Mouse (Mus musculus) kidney, postnatal 14 days (tissue): ENCODE data around the gene Ankrd33.

Experiments
- DNase-seq: peaks from one replicate; pipeline ENCODE4 v3.0.0; 2022; ENCODE audit warnings: mixed read lengths

Gene Ankrd33

DNA sequence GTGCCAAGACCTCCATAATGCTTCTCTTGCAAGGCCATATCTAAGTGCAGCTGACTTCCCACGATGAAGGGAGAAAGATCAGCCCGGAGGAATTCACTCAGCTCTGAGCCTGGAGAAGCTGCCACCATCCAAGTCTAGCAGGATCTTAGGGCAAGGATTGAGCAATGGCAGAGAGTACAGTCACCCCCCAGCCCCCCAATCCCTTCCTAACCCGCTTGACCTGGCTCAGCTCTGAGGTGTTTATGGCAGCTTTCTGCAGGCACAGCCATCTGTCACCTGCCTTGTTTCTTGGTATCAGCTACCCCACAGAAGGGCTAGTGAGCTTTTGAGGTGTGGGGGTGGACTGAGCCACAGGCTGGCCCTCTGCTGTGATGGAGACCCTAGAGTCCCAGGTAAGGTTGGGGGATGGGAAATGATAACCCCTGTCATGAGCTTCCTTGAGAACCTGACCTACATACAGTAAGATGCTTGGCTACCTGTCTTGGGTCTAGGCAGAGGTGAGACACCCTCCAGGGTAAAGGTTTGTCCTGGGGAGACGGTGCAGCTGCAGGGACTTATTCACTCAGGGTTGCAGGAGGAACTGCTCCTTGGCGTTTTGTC is at the start of gene Ankrd33:
Gene Ankrd33, plus strand, starts transcription at position 245 of the 600 bp plus-strand sequence.
- no peak for DNase-seq

DNA sequence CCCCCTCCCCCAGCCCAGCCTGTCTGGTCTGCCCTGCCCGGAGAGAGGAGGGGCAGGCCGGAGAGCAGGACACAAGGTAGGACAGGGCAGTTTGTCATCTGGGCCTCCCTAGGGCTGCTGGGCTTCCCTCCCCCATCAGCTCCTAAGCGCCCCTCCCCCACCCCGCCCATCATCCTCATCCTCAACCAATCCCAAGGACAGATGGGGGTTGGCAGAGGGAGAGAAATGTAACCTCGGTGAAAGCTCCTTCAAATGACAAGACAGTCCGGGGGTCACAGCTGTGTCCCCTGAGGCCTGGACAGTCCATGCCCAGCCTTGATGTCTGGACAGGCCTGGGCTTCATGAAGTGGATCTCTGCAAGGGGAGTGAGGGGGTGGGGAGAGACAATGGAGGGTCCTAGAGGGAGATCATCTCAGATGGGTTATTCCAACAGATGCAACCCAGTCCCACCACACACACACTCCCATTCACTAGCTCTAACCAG is 49.1 kb upstream of the Ankrd33 start:
- no peak for DNase-seq

DNA sequence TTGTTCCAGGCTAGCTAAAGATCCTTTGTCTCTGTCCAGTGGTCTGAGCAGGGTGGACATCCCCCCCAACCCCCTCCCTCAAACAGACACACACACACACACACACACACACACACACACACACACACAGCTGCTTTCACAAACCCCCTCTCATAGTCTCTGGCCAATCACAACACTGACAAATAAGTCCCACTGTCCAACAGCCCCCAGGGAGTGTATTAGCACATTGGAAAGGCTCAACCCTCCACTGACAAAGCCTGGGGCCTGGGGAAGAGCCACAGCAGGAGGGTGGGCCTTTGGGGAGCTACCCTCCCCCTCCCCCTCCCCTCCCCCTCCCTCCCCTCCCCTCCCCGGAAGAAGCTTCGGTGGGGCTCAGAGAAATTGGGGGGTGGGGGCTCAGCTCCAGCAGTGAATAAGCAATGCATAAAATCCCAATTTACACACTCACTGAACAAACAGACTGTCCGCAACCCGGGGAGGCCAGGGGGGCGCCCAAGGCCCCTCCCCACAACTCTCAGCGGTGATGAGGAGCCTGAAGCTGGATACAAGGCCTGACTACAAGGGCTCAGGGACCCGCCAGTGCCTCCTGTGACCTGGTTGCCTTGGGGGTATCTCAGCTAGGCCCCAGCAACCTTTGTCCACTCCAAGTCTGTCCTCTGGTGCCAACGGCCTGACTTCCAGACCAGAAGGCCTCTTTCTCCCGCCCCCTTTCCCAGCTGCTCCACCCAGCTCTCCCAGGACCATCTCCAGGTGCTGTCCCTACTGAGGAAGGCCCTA is 48.4 kb upstream of the Ankrd33 start:
- DNase-seq = peak; percentile 67

DNA sequence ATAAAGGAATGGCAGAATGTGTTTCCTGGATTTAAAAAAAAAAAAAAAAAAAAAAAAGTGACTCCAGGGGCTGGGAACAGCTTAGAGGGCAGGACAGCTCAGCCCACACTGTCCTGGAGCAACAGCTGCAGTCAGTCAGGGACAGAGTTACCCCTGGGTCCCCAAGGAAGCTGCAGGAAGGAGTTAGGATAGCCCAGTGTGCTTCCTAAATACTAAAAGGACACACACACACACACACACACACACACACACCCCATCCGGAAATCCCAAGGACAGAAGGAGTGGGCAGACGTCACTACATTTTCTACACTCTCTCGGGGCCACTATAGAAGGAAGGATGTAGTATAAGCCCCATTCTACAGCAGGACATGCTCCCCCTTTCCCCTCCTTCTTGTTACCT is 47.5 kb upstream of the Ankrd33 start:
- peak; percentile 74 for DNase-seq

DNA sequence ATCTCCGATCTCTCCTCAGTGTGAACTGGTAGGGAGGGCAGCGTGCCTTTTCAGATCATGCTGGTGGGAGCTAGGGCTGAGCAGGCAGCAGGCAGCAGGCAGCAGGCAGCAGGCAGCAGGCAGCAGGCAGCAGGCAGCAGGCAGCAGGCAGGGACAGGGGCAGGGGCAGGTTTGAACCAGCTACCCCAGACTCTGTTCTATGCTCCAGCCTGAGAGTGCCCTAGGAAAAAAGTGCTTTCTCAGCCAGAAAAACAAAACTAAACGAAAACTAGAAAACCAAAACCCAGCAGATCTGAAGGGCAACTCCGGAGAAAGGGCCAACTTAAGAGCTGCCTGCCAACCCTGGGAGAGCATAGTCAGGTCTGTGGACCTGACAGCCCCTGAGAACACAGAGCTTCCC is 46.9 kb upstream of the Ankrd33 start:
- peak; percentile 58 for DNase-seq

DNA sequence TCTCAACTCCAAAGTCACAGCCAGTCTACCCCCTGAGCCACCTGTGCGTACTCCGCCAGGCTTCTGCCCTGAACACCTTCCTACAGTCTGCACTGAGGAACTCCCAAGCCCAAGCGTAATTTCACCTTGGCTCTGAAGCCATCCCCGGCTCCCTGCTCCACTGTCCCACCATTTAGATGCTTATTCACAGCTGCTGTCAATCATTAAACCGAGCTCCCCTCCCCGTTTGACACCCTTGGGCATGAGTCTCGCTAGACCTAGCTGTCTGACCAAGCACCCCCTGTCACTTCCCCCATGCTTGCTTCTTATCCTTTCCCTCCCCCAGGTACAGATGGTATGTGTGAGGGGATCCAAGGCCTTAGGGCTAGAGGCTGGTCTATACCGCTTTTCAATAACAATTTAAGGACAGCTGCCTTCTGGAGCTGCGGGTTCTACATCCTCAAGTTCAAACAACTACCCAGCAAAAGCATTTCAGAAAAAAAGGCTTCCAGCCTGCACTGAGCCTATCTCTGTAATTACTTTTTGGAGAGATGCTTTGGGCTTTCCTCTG is 45.8 kb upstream of the Ankrd33 start:
- DNase-seq = peak; percentile 86

DNA sequence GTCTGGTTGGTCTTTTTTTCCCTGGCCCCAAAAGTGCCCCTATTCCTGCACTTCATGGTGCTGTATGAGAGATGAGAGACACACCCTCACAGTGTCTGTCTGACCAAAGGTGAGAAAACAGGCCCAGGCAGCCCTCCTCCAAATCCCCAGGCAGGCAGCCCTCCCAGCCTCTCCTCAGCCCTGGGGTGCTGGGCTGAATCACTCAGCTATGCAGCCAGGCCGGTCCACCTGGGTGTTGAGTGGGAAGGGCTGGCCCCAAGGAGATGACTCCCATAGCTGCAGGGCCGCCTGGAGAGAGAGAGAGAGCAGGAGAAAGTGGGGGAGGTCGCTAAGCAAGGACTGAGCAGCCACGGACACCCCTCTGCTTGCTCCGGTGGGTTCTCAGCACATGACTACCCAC is 44.8 kb upstream of the Ankrd33 start:
- DNase-seq = peak; percentile 77

DNA sequence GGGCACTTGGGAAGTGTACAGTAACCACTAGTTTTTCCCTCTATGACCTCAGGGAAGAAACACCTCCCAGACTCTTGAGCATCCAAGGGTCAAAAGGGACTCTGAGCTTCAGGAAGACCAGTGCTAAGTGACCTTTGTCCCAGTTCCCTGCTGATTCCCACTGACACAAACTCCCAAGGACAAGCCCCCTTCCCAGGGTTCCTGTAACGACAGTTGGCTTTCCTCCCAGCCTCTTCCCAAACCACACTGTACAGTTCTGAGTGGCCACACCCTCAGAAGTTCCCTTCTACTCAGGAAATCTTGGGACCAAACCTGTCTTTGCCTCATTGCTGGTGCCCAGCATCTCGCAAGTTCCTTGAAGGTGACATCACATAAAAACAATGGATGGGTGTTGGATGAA is 42.8 kb upstream of the Ankrd33 start:
- peak; percentile 57 for DNase-seq

DNA sequence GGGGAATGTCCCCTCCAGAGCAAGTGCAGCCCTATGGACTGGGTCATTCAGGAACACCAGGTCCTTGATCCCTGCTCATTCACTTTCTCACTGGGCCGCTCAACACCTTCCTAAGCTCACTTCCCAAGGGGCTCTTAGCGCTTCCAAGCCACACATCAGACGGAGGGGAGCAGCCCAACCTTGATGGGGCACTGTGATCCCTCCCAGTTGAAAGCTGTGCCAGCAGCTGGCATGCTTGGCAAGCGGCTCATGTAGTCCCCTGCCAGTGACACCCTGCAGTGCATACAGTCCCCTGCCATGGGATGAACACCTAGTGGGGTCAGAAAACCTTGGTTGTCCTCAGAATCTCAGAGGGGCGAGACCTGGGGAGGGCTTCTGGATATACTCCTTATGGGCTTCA is 41.5 kb upstream of the Ankrd33 start:
- DNase-seq = peak; percentile 33

DNA sequence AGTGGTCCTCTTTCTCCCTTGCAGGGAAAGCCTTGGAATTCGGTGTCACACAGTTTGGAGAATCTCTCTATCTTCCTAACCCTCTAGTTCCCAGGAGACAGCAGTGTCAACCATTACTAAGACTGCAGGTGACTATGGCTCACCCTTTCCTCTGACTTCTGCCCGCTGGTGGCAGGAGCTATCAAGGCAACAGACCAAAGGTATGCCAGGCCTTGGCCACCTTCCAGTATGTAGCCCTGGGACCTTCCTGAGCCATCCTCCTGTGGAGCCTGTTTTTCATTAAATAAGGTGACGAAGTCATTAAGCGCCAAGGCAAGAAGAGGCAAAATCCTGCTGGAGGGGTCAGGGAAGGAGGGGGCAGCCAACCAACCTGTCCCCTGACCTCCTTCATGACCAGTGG is 40.4 kb upstream of the Ankrd33 start:
- peak; percentile 82 for DNase-seq

DNA sequence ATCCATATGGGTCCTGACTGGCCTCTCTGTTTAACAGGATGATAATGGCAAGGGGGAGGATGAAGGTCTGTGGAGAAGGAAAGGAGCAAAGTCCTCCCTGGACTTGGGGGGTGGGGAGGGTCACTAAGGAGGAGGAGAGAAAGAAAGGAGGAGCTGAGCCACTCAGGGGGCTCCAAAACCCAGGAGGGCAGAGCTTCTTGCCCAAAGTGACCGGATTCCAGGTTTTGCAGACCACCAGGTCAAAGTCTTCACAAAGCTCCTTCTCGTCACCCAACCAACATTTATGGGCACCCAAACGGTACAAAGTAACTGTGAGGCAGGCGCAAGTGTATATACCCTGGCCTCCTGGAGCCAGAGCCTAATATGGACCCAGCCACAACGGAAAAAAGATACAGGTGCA is 39.9 kb upstream of the Ankrd33 start:
- DNase-seq = peak; percentile 43

DNA sequence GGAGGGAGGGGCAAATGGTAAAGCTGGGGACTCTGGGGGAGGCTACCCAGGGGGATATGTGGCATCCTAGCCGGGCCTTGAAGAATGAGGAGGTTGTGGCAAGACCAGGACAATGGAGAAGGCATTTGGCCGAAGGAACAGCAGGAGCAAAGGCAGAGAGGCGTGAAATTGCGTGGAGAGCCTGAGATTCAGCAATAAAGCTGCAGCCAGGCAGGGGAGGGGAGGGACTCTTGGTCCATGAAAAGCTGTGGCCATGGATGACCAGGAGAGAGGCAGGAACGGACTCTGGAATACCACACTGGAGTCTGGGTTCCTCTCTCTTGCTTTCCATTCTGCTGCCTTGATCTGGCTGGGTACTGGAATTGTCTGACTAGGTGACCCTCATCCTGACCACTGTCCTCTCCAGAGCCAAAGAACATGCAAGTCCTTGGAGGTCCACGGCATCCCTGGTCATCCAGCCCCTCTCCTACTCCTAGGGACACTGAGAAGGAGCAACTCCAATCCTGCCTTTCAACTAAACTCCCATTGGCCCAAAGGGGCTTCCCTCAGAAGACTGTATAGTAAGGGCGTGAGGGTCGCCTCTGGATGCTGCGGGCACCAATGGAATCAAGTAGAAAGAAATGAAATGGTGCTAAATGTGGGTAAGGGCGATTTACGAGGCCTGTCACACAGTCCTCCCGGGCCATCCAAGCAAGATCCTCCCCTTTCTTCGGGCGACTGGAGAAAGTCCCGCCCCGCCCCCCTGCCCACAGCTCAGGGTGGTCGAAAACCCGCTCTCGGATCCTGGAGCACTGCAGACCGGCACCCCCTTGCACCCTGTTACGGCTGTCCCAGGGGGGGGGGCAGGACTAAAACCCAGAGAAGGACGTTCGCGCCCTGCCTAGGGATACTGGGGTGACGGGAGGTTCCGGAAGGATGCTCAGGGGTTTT is 39.2 kb upstream of the Ankrd33 start:
- peak; percentile 58 for DNase-seq

DNA sequence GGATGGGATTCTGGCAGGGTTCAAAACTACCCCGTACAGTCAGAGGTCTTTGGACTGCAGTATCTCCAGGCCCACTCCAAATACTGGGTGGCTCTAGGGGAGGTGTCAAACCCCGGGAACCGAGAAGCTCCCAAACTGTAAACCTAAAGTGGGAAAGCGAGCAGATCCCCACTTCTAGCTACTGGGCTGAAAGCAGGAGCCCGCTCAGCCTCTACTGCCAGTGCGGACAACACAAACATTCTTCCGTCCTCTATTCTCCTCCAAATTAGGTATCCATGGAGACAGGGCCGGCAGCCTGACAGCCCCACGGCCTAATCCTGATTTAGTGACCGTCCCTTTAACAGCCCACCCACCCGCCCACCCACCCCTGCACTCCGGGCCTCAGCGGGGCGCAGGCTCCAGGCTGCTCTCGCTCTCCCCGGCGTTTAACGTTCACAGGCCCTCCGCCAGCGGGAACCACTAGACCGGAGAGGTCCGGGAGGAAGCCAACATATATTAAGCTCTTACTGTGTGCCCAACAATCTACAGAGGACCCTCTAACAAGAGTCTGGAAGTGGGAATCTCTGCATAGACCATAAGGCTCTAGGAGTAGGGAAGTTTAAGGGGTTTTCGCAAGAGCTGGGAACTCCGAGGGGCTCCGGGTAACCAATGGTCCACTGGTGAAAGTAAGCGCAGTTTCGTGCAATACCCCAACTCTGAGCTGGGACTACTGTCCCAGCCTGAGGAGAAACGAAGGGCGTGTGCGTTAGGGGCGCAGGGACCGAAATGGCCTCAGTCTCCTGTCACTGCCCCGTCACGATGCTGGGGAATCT is 38.3 kb upstream of the Ankrd33 start:
- DNase-seq = peak; percentile 53

DNA sequence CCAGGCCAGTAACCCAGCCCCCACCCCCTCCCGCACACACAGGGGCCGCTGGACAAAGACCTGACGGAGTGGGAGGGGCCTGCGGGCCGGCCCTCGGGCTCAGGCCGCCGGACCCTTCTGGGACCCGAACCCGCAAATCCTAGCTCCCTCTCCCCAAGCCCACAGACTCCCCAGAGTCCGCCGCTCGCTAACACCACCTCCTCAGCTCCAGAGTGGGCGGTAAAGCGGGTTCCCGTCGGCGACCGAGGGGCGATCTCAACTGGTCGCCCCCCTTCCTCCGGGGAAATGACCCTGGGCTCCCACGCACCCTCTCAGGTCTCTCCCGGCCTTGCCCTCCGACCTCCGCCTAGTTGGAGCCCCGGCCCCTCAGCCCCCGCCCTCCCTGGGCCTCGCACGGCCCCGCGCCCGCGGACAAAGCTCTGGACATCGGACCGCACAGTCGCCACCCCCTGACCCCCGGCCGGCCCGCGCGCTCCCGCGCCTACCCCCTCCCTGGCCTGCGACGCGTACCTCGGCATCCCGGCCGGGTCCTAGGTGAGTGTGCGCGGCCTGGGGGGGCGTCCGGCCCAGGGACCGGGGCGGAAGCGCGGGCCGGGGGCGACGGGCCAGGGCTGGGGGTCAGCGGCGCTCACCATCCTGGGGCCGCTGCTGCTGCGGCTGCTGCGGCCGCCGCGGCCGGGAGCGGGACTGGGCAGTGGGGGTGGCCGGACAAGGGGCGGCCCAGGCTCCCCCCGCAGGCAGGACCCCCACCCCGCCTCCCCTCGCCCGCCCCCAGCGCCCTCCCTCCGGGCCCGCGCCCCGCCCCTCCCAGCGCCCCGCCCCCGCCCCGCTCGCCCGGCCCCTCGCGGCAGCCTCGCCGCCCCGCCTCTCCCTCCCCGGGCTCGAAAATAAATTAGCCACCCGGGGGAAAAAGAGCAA is 37.5 kb upstream of the Ankrd33 start, which contains the start of gene Fignl2:
Gene Fignl2, minus strand, starts transcription at position 755 of the 918 bp plus-strand sequence.
- peak; percentile 78 for DNase-seq

DNA sequence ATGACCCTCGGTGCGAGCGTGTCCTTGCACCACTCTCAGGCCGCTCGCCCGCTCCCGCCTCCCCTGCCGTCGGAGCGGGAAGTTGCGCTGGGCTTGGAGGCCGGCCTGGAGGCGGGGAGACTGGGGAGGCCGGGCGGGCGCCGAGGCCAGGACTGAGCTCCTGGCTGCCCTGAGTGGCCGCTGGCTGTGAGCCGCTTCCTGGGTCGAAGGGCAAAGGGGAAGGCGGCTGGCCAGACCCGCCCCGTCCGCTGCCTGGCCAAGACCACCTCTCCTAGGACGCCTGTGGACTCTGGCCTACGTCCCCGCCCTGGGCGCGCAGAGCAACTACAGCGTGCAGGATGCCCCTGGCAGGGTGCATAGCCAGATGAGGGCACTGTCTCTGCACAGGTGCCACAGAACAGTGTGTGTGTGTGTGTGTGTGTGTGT is 36.8 kb upstream of the Ankrd33 start:
- peak; percentile 97 for DNase-seq

DNA sequence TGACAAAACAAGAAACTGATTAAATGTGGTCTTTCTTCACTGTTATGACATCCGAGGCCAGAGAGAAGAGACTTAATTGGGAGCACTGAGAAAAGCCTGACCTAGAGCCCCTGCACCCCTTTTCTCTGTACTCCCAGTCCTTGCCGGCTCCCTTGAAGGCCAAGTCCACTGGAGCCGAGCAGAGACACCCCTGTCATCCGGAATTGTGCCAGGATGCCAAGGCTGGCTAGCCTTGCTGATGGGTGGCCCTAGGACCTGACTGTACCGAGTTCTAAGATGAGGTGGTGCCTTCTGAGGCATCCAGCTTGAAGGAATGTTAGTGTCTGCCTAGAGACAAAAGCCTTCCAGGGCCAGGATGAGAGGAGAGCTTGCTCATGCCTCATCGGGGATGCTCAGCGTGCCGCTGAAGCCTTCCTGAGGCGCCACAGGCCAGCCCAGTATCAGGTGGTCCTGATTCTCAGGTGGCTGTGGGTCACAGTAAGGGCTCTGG is 35.5 kb upstream of the Ankrd33 start:
- no peak for DNase-seq

DNA sequence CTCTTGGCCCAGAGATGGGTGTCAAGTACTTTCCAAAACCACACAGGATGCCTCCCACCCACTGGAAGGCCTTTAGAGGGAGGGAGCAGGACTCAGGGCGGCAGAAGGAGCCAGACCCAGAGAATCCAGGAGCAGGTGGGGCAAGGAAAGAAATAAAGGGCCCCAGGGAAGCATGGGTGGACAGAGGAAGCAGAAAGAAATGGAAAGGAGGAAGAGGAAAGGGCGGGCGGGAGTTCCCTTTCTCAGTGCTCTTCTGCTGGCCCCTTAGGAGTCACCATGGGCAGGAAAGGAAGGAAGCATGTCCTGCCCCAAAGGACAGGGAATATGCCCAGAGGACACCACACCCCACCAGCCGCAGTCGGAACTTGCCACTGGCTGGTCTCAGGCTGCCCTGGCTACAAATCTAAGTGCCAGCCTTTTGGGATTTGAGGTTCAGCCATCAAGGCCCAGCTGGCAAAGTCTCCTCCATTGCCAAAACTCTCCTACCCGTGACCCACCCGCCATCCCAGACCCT is 34.5 kb upstream of the Ankrd33 start:
- DNase-seq = peak; percentile 25

DNA sequence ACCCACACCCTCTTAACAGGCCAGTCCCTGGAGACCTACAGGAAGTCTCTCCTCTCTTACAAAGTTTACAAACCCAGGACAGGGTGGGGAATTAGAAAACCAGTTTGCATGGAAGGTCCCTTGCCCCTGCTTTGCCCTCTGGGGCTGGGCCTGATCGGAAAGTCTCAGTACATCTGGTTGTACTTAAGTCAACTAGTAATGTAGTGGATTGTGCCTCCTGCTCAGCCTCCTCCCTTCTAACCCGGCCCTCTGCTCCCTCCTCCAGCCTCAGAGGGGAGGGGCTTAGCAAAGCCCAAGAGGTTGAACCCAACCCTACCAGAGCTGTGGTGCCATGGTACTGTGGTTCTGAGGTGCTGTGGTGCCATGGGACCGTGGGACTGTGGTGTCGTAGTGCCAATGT is 33.3 kb upstream of the Ankrd33 start:
- no peak for DNase-seq

DNA sequence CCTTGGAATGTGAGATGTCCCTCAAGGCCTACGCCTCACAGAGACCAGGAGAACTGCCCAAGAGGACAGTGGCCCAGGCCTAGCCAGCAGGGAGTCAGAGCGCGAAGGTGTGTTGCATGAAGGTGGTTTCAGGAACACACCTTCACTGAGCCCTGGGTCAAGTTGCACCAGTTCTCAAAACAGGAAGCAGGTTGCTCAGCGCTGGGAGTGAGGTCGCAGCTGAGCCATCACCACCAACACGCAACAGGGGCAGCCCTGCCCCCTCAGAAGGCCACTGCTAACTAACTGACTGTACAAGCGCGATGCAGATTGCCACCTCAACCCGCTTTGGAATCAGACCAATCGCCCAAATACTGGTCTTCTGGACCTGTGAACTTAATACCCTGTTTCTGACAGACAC is 31.1 kb upstream of the Ankrd33 start:
- DNase-seq = no peak

DNA sequence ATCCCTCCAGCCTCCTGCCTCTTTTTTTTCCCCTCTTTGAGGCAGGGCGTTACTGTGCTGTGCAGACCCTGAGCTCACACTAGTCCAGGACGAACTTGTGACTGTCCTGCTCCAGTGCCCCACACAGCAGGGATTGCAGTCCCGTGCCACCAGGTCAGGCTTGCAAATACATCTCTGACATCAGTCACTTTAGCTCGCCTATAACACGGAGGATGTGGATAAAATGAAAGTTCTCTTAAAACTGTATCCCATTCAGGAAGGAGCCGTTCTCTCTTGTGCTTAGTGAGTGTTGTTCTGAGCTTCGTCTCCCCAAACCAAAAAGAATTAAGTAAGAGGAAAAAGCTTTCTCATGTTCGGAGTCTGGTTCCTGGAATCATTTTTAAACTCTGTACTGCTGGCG is 29.1 kb upstream of the Ankrd33 start:
- DNase-seq = no peak
